Mouse (Mus musculus) kidney, adult 2 months (tissue): Measurements from ENCODE around the gene Atp11b. TPM values are rescaled to one million over a fixed set of nuclear protein-coding genes. Genes with fewer than 3 reads are reported as not detected.

Source experiments
- DNase-seq: peaks from one replicate; pipeline ENCODE4 v3.0.0; 2021
- H3K27ac ChIP-seq: fragments of 200-500 bp; 2 replicates; pipeline ENCODE4 v1.5.1; 2012; ENCODE audit warnings: low read depth, low read length, control low read depth, inconsistent platforms; ENCODE audit not compliant: insufficient read depth
- H3K27me3 ChIP-seq: fragments of 200-500 bp; replicated peaks from 2 replicates; pipeline ENCODE4 v1.6.1; 2012; ENCODE audit warnings: mild to moderate bottlenecking, moderate library complexity, low read length, inconsistent platforms; ENCODE audit not compliant: control insufficient read depth, insufficient read depth
- H3K36me3 ChIP-seq: fragments of 200-500 bp; 2 replicates; pipeline ENCODE4 v1.6.1; 2012; ENCODE audit warnings: mild to moderate bottlenecking, moderate library complexity, low read length, inconsistent platforms; ENCODE audit not compliant: control insufficient read depth, insufficient read depth
- H3K4me1 ChIP-seq: fragments of 200-500 bp; 2 replicates; pipeline ENCODE4 v1.6.1; 2011; ENCODE audit warnings: low read length; ENCODE audit not compliant: control insufficient read depth, insufficient read depth
- H3K4me3 ChIP-seq: fragments of 200-500 bp; 2 replicates; pipeline ENCODE4 v1.5.1; 2011; ENCODE audit warnings: mild to moderate bottlenecking, low read depth, low read length, control low read depth; ENCODE audit not compliant: insufficient read depth
- CTCF ChIP-seq: fragments of 200-500 bp; conservative IDR thresholded peaks from 2 replicates; pipeline ENCODE4 v1.5.1; 2011; ENCODE audit warnings: low read depth, mild to moderate bottlenecking, control low read depth, low read length, moderate library complexity, mixed read lengths; ENCODE audit not compliant: insufficient read depth, insufficient read length
- POLR2A ChIP-seq: fragments of 200-500 bp; IDR thresholded peaks from one replicate; pipeline ENCODE4 v1.6.1; 2011; ENCODE audit warnings: low read depth, low read length, control low read depth
- WGBS: fragments of 180-500 bp; shearing (Covaris S2); methylation state at CpG from one replicate; pipeline ENCODE4 v1.1.7; 2018; 5-methylcytosine and 5-hydroxymethylcytosine counted together
- polyA plus RNA-seq: library from polyadenylated mRNA; depleted of rRNA; stranded (reverse); fragments of >200 nt; gene quantifications from 2 replicates; pipeline ENCODE4 v1.2.3, GENCODE M21; 2012; rRNA removed

Atp11b gene
- 19.2 and 21.9 TPM in 2 replicates for polyA plus RNA-seq

- WGBS, result 1% methylated on average over 107 of the region's 114 CpGs
- H3K36me3 ChIP-seq, result no peaks in the 10 kb centered on the region
- TF ChIP-seq POLR2A, result no peak
- TF ChIP-seq CTCF, result no peak
- peak within 1 kb of the TSS; percentile 54 for H3K27ac ChIP-seq
- DNase-seq, result peak; percentile 90
- peak within 1 kb of the TSS; percentile 90 for H3K4me3 ChIP-seq
- 0 out of 2 replicates have a peak, but pooled peaks cover 3% of the 10 kb centered on the region for H3K4me1 ChIP-seq
- no peaks in the 10 kb centered on the region for H3K27me3 ChIP-seq
Observed at GRCm38 (mm10) chr3:35753825-35754767, at the start of gene Atp11b. Gene Atp11b (plus strand): TSS chr3:35754106.

- H3K27ac ChIP-seq, result no peak overlapping the region
- no peaks in the 10 kb centered on the region for H3K4me1 ChIP-seq
- no peaks in the 10 kb centered on the region for H3K27me3 ChIP-seq
- no peak overlapping the region for H3K4me3 ChIP-seq
- no peak for DNase-seq
- TF ChIP-seq POLR2A (no peak), CTCF (no peak)
- 66% methylated on average over 4 of the region's 4 CpGs for WGBS
- no peaks in the 10 kb centered on the region for H3K36me3 ChIP-seq
Observed at GRCm38 (mm10) chr3:35704328-35704613, 49.6 kb upstream of the Atp11b start.

- no peak for TF ChIP-seq POLR2A
- TF ChIP-seq CTCF, result no peak
- H3K27me3 ChIP-seq, result no peaks in the 10 kb centered on the region
Observed at GRCm38 (mm10) chr3:35719531-35720205, 34.2 kb upstream of the Atp11b start.

GRCm38 (mm10) chr3:35720801-35721200, 33.1 kb upstream of the Atp11b start:
- DNase-seq, result no peak
- Histone ChIP-seq H3K4me1 (no peaks in the 10 kb centered on the region), H3K27me3 (no peaks in the 10 kb centered on the region), H3K27ac (no peak overlapping the region), H3K36me3 (no peaks in the 10 kb centered on the region), H3K4me3 (no peak overlapping the region)
- 50% methylated on average over 3 of the region's 3 CpGs for WGBS
- TF ChIP-seq POLR2A (no peak), CTCF (no peak)

More at GRCm38 (mm10) chr3:35719531-35720205, 34.2 kb upstream of the Atp11b start:
- DNase-seq, result no peak
- no peak overlapping the region for H3K4me3 ChIP-seq
- 70% methylated on average over 8 of the region's 8 CpGs for WGBS
- H3K4me1 ChIP-seq, result no peaks in the 10 kb centered on the region
- H3K27ac ChIP-seq, result no peak overlapping the region
- no peaks in the 10 kb centered on the region for H3K36me3 ChIP-seq

- Histone ChIP-seq H3K4me3 (no peak overlapping the region), H3K36me3 (no peaks in the 10 kb centered on the region), H3K4me1 (no peaks in the 10 kb centered on the region), H3K27me3 (no peaks in the 10 kb centered on the region), H3K27ac (no peak overlapping the region)
- TF ChIP-seq CTCF, result no peak
- no peak for TF ChIP-seq POLR2A
- WGBS, result 72% methylated on average over 4 of the region's 4 CpGs
- no peak for DNase-seq
Observed at GRCm38 (mm10) chr3:35721818-35722446, 32.0 kb upstream of the Atp11b start.

- no peak overlapping the region for H3K4me3 ChIP-seq
- no peaks in the 10 kb centered on the region for H3K4me1 ChIP-seq
- H3K27me3 ChIP-seq, result no peaks in the 10 kb centered on the region
- TF ChIP-seq POLR2A (no peak), CTCF (no peak)
- no peaks in the 10 kb centered on the region for H3K36me3 ChIP-seq
- 93% methylated on average over 7 of the region's 7 CpGs for WGBS
- H3K27ac ChIP-seq, result no peak overlapping the region
- no peak for DNase-seq
Observed at GRCm38 (mm10) chr3:35722811-35723210, 31.1 kb upstream of the Atp11b start.
